ENCODE assay signal across 12 mouse cellular contexts in the genomic region with DNA sequence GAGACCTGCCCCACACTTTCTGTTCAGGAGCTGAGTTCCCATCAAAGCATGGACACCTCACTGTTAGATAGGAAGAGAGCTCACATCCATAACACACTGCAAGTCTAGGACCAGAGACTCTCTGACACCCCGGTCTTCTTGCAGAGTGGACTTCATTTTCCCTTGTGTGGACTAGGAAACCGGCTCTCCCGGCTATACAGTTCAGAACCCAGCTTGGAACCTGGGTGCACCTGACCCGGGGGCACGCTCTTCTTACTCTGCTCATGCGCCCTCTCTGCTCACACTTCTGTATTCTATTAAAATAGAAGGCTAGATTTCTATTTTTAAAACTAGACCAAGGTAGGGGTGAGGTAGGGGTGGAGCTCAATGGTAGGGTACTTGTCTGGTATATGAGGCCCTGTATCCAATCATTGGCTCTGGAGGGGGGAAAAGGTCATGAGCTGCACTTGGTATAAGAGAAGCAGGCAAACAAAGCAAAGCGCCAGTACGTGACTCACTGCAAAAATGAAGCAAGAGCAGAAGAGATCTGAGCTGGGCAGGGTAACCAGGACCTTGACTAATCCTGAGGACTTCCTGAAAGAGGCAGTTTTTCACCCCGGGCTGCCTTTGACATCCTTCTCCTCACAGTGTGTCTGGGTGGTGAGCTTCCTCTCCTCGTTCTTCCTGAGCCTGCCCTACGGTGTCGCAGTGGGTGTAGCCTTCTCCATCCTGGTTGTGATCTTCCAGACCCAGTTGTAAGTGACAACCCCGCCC. TPM values are rescaled to one million over a fixed set of nuclear protein-coding genes. Genes with fewer than 3 reads are reported as not detected.
A peak's percentile ranks its signal among the peaks of the same experiment; 100 is the strongest.
DNase-seq lines count a peak whose midpoint lies in the region; ATAC-seq and TF ChIP-seq lines count a peak whose summit lies in the region.
"Had no signal": no experiment of that assay in that cellular context is flagged by ENCODE, and none has a peak within 500 bp of the region (broad histone marks: within the 10 kb centered on the region; RNA-seq: fewer than 3 reads in every experiment).

No protein-coding gene starts in this region.

- 63% methylated on average over 13 of the region's 13 CpGs for WGBS in lung, adult 2 months
- 84% methylated on average over 13 of the region's 13 CpGs for WGBS in kidney, adult 2 months

- no peaks in the 10 kb centered on the region for H3K27me3 ChIP-seq in kidney, adult 2 months (replicated peaks; ENCODE audit: control insufficient read depth, insufficient read depth, low read length)
- H3K27me3 ChIP-seq: hindbrain, embryonic 13.5 days had no signal

- peak; percentile 55 for DNase-seq in adrenal gland, postnatal 14 days
- no peak for DNase-seq in adrenal gland, postnatal 10 days
- DNase-seq in ovary, postnatal 36 days (ENCODE audit: low spot score): peak; percentile 2
- no peak for DNase-seq in ovary, postnatal 10 days (ENCODE audit: low spot score)
- peak; percentile 41 for DNase-seq in lung, adult 2 months
- DNase-seq in left cerebral cortex, adult 11 months (ENCODE audit: low spot score): no peak
- DNase-seq in kidney, adult 2 months: no peak
- DNase-seq: kidney, adult 9 months; layer of hippocampus, postnatal 36 days; liver, embryonic 13.5 days had no signal

- TF ChIP-seq POLR2A in lung, adult 2 months (IDR thresholded peaks at IDR 0.05; ENCODE audit: borderline replicate concordance, extremely low read depth, low read depth, low read length): peak; percentile 29; the same call in 1 of the 2 replicates
- no peak for TF ChIP-seq POLR2A in kidney, adult 2 months (IDR thresholded peaks at IDR 0.05; ENCODE audit: low read depth, low read length)

- H3K4me3 ChIP-seq in lung, adult 2 months (replicated peaks; ENCODE audit: extremely low read depth, low read depth, low read length): no peak overlapping the region
- H3K4me3 ChIP-seq in kidney, adult 2 months (ENCODE audit: insufficient read depth, low read depth, low read length): no peak overlapping the region
- H3K4me3 ChIP-seq: hindbrain, embryonic 13.5 days; liver, embryonic 13.5 days had no signal

- H3K4me1 ChIP-seq in lung, adult 2 months (ENCODE audit: control insufficient read depth, insufficient read depth, low read length): peaks cover 3% of the 10 kb centered on the region
- H3K4me1 ChIP-seq in kidney, adult 2 months (ENCODE audit: control insufficient read depth, insufficient read depth, low read length): no peaks in the 10 kb centered on the region
- H3K4me1 ChIP-seq: liver, embryonic 13.5 days had no signal

- no peaks in the 10 kb centered on the region for H3K36me3 ChIP-seq in kidney, adult 2 months (ENCODE audit: control insufficient read depth, insufficient read depth, low read length)
- H3K36me3 ChIP-seq: hindbrain, embryonic 13.5 days; liver, embryonic 13.5 days had no signal

- no peak overlapping the region for H3K27ac ChIP-seq in kidney, adult 2 months (ENCODE audit: insufficient read depth, low read depth, low read length)
- H3K27ac ChIP-seq: hindbrain, embryonic 13.5 days; liver, embryonic 13.5 days had no signal

- ATAC-seq in neutrophil, adult 5-6 weeks (ENCODE audit: extremely low read depth, insufficient number of reproducible peaks, low FRiP score, poor library complexity, severe bottlenecking): peak; percentile 20; the same call in 1 of the 2 replicates

- no peak for TF ChIP-seq CTCF in lung, adult 2 months (IDR thresholded peaks at IDR 0.05; ENCODE audit: insufficient read depth, low read length)
- TF ChIP-seq CTCF in kidney, adult 2 months (conservative IDR thresholded peaks at IDR 0.05; ENCODE audit: insufficient read depth, insufficient read length, low read depth, low read length): no peak

RNA-seq across cellular contexts. Expression of a gene that starts 17.4 kb away (rescaled TPM):
- total RNA-seq in adrenal gland, postnatal 14 days (2021): 0.07 and 0.08 TPM in 2 replicates
- total RNA-seq in adrenal gland, postnatal 10 days (2021): under 1 TPM in 1 of 2 experiments, not detected in 1; 0.15 TPM
- polyA plus RNA-seq in lung, adult 2 months (2012; rRNA removed): 25.6 and 38.8 TPM in 2 replicates
- total RNA-seq in neutrophil, adult 5-6 weeks (2017): not detected in 2 replicates
- polyA plus RNA-seq in kidney, adult 2 months (2012; rRNA removed): not detected in 2 replicates
- polyA plus RNA-seq: liver, embryonic 13.5 days had no signal

RNA-seq across cellular contexts. Expression of a gene that starts 35.9 kb away (rescaled TPM):
- total RNA-seq in adrenal gland, postnatal 14 days (2021): 15.1 and 22.9 TPM in 2 replicates
- total RNA-seq in adrenal gland, postnatal 10 days (2021): 10 to 100 TPM; 14.7 to 19.1 TPM
- polyA plus RNA-seq in lung, adult 2 months (2012; rRNA removed): 1.8 and 2.6 TPM in 2 replicates
- total RNA-seq in neutrophil, adult 5-6 weeks (2017): not detected in 2 replicates
- polyA plus RNA-seq in kidney, adult 2 months (2012; rRNA removed): 26.3 and 27.7 TPM in 2 replicates

Comparison
In these comparisons a context has a peak if more than half of its experiments do, and no peak if none do; other contexts are left out.
1. DNase-seq: peak in adrenal gland, postnatal 14 days (single experiment), ovary, postnatal 36 days (single experiment) and lung, adult 2 months (single experiment); none in adrenal gland, postnatal 10 days (single experiment), ovary, postnatal 10 days (single experiment), left cerebral cortex, adult 11 months (single experiment) and kidney, adult 2 months (single experiment).
2. RNA of a gene that starts 35.9 kb away (total RNA-seq): 15.1 to 22.9 TPM in adrenal gland, postnatal 14 days and 14.7 to 19.1 TPM in adrenal gland, postnatal 10 days; not detected in neutrophil, adult 5-6 weeks; every median in the first group is over 10 times any median in the second.